Mouse (Mus musculus) C2C12 (cell line): ENCODE measurements around the gene Gm5431.
"Not testable (repeated sequence)": the region's sequence is repeated elsewhere in the genome, so short reads cannot be mapped to it uniquely, and the experiment has no call there.

Source experiments
- CTCF ChIP-seq: IDR thresholded peaks from one replicate; pipeline ENCODE4 v1.5.1; 2011; ENCODE audit not compliant: control insufficient read depth, insufficient read depth, insufficient read length
- MYOG ChIP-seq: IDR thresholded peaks from one replicate; pipeline ENCODE4 v1.6.1; 2011; ENCODE audit not compliant: control insufficient read depth, insufficient read length; ENCODE audit errors: extremely low read depth
- USF1 ChIP-seq: IDR thresholded peaks from one replicate; pipeline ENCODE4 v1.6.1; 2011; ENCODE audit warnings: low read depth, mild to moderate bottlenecking, control low read depth, moderate library complexity

DNA sequence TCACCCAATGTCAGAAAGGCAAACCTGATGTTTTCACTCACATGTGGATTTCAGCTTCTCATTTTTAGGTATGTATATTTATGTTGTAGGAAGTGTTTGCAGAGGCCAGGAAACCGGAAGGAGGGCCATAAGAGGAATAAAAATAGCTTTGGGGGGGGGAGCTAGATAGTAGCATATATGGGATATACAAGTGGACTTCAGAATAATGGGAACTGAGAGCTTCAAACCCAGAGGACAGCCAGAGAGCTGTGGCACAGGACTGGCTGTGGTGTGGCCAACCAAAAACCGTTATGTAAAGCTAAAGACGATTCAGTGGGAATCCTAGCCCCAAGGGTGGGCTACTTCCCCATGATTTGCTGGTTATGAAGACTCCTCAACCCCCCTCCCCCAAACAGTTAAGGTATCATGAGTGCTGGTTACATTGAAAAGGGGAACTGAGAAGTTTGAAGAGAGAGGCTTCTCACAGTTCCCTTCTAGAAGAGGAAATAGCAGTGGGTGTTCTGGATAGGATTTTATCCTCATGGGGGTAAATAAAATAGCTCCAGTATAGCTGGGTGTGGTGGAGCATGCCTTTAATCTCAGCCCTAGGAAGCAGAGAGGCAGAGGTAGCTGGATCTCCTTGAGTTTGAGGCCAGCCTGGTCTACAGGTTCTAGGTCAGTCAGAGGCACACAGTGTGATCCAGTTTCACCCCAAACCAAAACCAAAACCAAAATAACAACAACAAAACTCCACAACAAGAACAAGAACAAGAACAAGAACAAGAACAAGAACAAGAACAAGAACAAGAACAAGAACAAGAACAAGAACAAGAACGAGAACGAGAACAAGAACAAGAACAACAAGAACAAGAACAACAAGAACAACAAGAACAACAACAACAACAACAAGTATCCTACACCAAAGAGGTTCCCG is 1.1 kb downstream of the Gm5431 start:
- not testable (repeated sequence) for TF ChIP-seq CTCF, USF1, MYOG
